Mouse (Mus musculus): ENCODE measurements at regions not wholly inside any gene's neighbourhood (a gene's known extent, or its start where the extent isn't known, plus 50 kb on each side); places are given as distances from the start of the nearest gene placed in this dataset.
A peak's percentile ranks its signal among the peaks of the same experiment; 100 is the strongest.

- DNase-seq: no peak
Observed at GRCm38 (mm10) chr1:94582526-94582925, 530.2 kb upstream of the Pdcd1 start.

GRCm38 (mm10) chr1:94581650-94582405 lies 529.5 kb upstream of the Pdcd1 start:
- peak in 1 of 2 experiments; percentile 1 for DNase-seq

- no peak for DNase-seq
Observed at GRCm38 (mm10) chr1:94532773-94533541, 480.6 kb upstream of the Pdcd1 start.

- DNase-seq: no peak
Observed at GRCm38 (mm10) chr1:94504080-94504520, 451.7 kb upstream of the Pdcd1 start.

- no peak for DNase-seq
Observed at GRCm38 (mm10) chr1:94503379-94504079, 451.2 kb upstream of the Pdcd1 start.

- no peak for DNase-seq
Observed at GRCm38 (mm10) chr1:94502066-94502861, 449.9 kb upstream of the Pdcd1 start.

GRCm38 (mm10) chr1:94496992-94497391 lies 444.6 kb upstream of the Pdcd1 start:
- DNase-seq: no peak

- DNase-seq: no peak
Observed at GRCm38 (mm10) chr1:94496341-94496740, 444.0 kb upstream of the Pdcd1 start.

- no peak for DNase-seq
Observed at GRCm38 (mm10) chr1:94487062-94487461, 434.7 kb upstream of the Pdcd1 start.

GRCm38 (mm10) chr1:94469834-94470233 lies 417.5 kb upstream of the Pdcd1 start:
- DNase-seq: peak; percentile 46 to 58

- no peak for DNase-seq
Observed at GRCm38 (mm10) chr1:94423731-94424130, 371.4 kb upstream of the Pdcd1 start.

GRCm38 (mm10) chr1:94413043-94413442 lies 360.7 kb upstream of the Pdcd1 start:
- DNase-seq: no peak

- DNase-seq: no peak
Observed at GRCm38 (mm10) chr1:94366606-94367005, 314.3 kb upstream of the Pdcd1 start.

GRCm38 (mm10) chr1:94356996-94357395 lies 304.6 kb upstream of the Pdcd1 start:
- DNase-seq: no peak

GRCm38 (mm10) chr1:94355873-94356272 lies 303.5 kb upstream of the Pdcd1 start:
- no peak for DNase-seq

GRCm38 (mm10) chr1:94342576-94342975 lies 290.2 kb upstream of the Pdcd1 start:
- no peak for DNase-seq

GRCm38 (mm10) chr1:94341237-94341636 lies 288.9 kb upstream of the Pdcd1 start:
- DNase-seq: no peak

- DNase-seq: no peak
Observed at GRCm38 (mm10) chr1:94318029-94318428, 265.7 kb upstream of the Pdcd1 start.

- no peak for DNase-seq
Observed at GRCm38 (mm10) chr1:94298395-94298794, 246.0 kb upstream of the Pdcd1 start.

- no peak for DNase-seq
Observed at GRCm38 (mm10) chr1:94272569-94272968, 220.2 kb upstream of the Pdcd1 start.

GRCm38 (mm10) chr1:94263313-94263712 lies 211.0 kb upstream of the Pdcd1 start:
- DNase-seq: no peak

GRCm38 (mm10) chr1:94235426-94235825 lies 183.1 kb upstream of the Pdcd1 start:
- peak; percentile 4 to 7 for DNase-seq

- no peak for DNase-seq
Observed at GRCm38 (mm10) chr1:94221006-94221405, 168.7 kb upstream of the Pdcd1 start.

Measured in kidney, postnatal 4 days (tissue).